Mouse (Mus musculus): ENCODE results near the gene Cd70. TPM values are rescaled to one million over a fixed set of nuclear protein-coding genes. Genes with fewer than 3 reads are reported as not detected.

The Cd70 gene
- polyA plus RNA-seq, 1 experiment from 2014 or later = 0.61 TPM

DNA sequence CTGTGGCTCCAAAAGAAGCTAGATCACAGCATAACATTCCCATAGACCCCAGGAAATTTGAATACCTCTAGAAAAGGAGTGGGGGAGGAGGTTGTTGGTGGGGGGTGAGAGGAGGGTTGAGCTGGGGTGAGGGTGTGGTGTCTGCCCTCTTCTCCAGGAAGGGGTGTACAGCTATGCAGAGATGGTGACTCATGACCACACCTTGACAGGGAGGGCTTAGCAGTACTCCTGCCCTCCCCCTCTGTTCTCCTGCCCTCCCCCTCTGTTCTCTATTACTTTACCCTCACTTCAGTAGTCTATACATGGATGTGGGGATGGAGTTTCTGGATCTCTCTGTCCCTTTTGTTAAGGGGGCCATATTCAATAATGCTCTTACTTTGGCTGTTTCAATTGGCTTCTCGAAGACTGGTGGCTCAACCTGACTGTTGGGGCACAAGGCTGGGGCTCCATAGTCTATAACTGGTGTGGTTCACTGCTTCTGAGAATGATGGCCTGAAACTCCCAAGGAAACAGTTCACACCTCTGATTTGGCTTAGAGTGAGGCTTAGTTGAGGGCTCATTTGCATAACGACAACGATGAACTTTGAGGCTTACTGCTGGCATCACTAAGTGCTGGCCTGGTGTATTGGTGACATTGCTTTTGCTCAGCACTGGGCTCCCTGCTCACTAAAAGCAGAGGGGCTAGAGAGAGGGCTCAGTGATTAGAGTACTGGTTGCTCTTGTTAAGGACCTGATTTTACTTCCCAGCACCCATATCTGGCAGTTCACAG is 23.5 kb downstream of the Cd70 start:
- Histone ChIP-seq H3K9ac (no peak overlapping the region), H3K27me3 (no peaks in the 10 kb centered on the region), H3K4me3 (no peak overlapping the region), H3K4me1 (replicated peaks) (no peaks in the 10 kb centered on the region), H3K9me3 (no peaks in the 10 kb centered on the region), H3K36me3 (no peaks in the 10 kb centered on the region), H3K27ac (no peak overlapping the region), H3K4me2 (no peak overlapping the region)
- 78% methylated on average over 3 of the region's 3 CpGs for WGBS
- no peak for ATAC-seq (ENCODE audit: low FRiP score)

DNA sequence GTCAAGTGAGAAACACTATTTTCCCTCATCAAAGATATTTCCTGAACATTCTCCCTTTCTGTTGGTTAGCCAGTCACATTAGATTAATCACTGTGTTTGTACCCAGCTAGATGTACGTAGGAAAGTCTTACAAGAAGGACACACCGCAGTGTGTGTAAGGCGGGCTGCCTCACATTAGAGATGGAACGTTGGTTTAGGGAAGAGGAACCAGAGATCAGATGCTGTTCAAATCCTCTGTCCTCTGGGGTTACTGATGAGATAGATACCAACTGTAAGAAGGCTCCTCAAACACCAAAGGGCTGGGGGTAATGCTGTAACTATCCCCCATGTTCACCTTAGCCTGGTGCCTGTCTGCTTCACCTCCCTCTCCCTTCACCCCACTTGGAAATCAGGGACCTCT is 24.8 kb downstream of the Cd70 start:
- no peak for ATAC-seq (ENCODE audit: low FRiP score)
- H3K4me1 ChIP-seq (replicated peaks) = no peaks in the 10 kb centered on the region
- no peaks in the 10 kb centered on the region for H3K9me3 ChIP-seq
- WGBS = 90% methylated on average over 4 of the region's 4 CpGs
- no peak overlapping the region for H3K9ac ChIP-seq
- no peak overlapping the region for H3K4me3 ChIP-seq
- no peaks in the 10 kb centered on the region for H3K36me3 ChIP-seq
- no peak overlapping the region for H3K27ac ChIP-seq
- H3K27me3 ChIP-seq = no peaks in the 10 kb centered on the region
- no peak overlapping the region for H3K4me2 ChIP-seq

DNA sequence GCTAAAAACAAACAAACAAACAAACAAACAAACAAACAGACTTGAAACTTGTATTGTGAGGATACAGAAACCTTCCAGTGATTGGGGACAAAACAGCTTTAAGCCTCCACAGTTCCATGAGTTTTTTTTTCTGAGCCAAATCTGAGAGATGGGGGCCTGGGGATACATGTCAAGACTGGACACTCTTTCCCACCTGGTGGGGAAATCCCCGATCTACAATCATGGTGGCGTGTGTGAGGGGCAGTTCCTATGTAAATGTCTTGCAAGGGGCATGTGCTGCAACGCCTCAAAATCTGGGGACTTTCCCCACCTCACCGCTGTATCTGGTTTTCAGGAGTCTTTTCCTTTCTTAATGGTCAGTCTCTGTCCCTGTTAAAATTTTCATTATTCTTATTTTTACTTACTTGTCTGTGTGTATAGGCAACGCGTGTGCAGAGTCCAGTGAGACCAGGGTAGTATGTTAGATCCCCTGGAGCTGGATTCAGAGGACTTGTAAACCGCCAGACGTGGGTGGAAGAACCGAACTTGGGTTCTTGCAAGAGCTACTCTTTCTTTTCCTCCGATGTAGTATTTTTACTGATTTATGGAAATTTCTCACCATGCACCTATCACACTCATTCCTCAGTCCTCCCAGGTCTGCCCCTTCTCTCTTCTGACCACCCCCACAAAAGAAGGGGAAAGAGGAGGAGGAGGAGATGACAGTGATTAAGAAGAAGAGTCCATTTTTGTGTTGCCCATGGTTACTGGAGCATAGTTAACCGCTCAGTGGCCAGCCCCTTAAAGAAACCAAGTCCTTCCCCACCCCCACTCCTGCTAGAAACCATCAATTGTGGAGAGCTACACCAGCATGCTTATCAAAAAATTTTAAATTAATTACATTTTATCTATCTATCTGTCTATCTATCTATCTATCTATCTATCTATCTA is 26.1 kb downstream of the Cd70 start:
- Histone ChIP-seq H3K36me3 (no peaks in the 10 kb centered on the region), H3K4me1 (replicated peaks) (0 out of 2 replicates have a peak, but pooled peaks cover 4% of the 10 kb centered on the region), H3K4me2 (no peak overlapping the region), H3K4me3 (no peak overlapping the region), H3K9ac (no peak overlapping the region), H3K27ac (no peak overlapping the region), H3K9me3 (no peaks in the 10 kb centered on the region), H3K27me3 (no peaks in the 10 kb centered on the region)
- WGBS = 83% methylated on average over 11 of the region's 11 CpGs
- ATAC-seq (ENCODE audit: low FRiP score) = no peak

DNA sequence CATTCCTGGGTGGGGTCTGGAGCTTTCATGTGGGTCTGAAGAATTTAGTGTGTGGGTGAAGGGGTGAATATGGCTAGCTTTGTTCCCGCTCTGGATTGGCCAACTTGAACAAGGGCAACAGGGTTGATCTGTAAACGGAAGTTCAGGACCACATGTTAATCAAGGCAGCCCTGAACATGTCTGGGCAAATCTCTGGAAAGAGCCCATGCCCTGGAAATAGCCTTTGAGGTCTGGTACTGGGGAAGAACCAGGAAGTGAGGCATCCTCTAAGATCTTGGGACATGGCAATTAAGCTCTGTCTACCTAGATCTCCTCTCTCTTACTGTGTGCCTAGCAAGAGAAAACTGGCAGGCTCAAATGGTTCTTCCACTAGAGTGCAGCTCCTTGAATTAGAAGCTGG is 27.7 kb downstream of the Cd70 start:
- no peak overlapping the region for H3K4me2 ChIP-seq
- 90% methylated on average over 2 of the region's 2 CpGs for whole genome bisulfite sequencing
- no peaks in the 10 kb centered on the region for H3K36me3 ChIP-seq
- no peak overlapping the region for H3K9ac ChIP-seq
- H3K27ac ChIP-seq = no peak overlapping the region
- no peak overlapping the region for H3K4me3 ChIP-seq
- no peaks in the 10 kb centered on the region for H3K27me3 ChIP-seq
- ATAC-seq (ENCODE audit: low FRiP score) = no peak
- no peaks in the 10 kb centered on the region for H3K9me3 ChIP-seq
- 0 out of 2 replicates have a peak, but pooled peaks cover 5% of the 10 kb centered on the region for H3K4me1 ChIP-seq (replicated peaks)

DNA sequence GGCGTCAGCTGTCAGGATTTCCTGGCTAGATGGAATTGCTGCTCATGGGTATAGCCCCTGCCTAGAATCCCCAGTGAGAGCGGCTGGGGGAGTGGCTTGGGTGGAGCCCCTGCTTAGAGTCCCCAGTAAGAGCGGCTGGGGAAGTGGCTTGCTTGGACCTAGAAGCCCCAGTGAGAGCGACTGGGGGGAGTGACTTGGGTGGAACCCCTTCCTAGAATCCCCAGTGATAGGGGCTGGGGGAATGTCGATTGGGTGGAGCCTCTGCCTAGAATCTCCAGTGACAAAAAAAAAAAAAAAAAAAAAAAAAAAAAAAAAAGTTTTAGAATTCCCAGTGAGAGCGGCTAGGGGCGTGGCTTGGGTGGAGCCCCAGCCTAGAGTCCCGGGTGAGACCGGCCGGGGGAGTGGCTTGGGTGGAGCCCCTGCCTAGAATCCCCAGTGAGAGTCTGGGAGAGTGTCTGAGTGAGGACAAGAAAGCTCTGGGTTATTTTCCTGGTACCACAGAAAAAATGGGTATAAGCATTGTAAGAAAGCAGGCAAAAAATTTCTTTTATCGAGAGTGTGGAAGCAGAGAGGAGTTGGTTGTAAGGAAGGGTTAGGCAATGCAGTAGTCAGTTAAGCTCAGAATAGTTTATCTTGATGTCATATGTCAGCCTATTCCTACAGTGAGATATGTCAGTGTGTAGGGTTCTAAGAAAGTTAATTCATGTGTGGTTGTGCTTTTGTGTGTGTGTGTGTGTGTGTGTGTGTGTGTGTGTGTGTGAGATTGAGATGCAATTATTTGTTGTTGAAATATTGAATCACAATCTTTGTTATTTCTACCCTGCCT is 30.8 kb downstream of the Cd70 start:
- 1% methylated on average over 11 of the region's 11 CpGs for WGBS
- Histone ChIP-seq H3K4me1 (replicated peaks) (0 out of 2 replicates have a peak, but pooled peaks cover 5% of the 10 kb centered on the region), H3K36me3 (no peaks in the 10 kb centered on the region), H3K27me3 (no peaks in the 10 kb centered on the region), H3K27ac (no peak overlapping the region), H3K9ac (no peak overlapping the region), H3K4me2 (no peak overlapping the region), H3K9me3 (no peaks in the 10 kb centered on the region), H3K4me3 (no peak overlapping the region)
- ATAC-seq (ENCODE audit: low FRiP score) = no peak

DNA sequence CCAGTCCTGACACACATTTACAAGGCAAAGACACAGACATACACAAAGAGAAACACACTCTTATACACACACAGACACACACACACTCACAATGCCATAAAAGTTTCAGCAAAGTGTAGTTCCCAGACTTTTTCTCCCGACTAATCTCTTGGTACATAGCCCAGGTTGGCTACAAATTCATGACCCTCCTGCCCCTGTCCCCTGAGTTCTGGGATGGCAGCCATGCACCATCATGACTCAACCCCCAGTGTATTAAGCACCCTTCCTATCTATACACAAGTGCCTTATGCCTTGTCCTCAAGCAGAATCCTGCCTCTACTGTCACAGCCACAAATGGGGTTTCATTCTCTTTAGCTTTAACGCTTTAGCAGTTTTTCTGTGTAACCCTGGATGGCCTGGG is 32.8 kb downstream of the Cd70 start:
- no peak overlapping the region for H3K27ac ChIP-seq
- no peaks in the 10 kb centered on the region for H3K27me3 ChIP-seq
- H3K36me3 ChIP-seq = no peaks in the 10 kb centered on the region
- no peak overlapping the region for H3K4me3 ChIP-seq
- no peak overlapping the region for H3K9ac ChIP-seq
- H3K4me1 ChIP-seq (replicated peaks) = 0 out of 2 replicates have a peak, but pooled peaks cover 5% of the 10 kb centered on the region
- WGBS = 83% methylated on average over 2 of the region's 2 CpGs
- H3K9me3 ChIP-seq = no peaks in the 10 kb centered on the region
- no peak overlapping the region for H3K4me2 ChIP-seq
- ATAC-seq (ENCODE audit: low FRiP score) = no peak

DNA sequence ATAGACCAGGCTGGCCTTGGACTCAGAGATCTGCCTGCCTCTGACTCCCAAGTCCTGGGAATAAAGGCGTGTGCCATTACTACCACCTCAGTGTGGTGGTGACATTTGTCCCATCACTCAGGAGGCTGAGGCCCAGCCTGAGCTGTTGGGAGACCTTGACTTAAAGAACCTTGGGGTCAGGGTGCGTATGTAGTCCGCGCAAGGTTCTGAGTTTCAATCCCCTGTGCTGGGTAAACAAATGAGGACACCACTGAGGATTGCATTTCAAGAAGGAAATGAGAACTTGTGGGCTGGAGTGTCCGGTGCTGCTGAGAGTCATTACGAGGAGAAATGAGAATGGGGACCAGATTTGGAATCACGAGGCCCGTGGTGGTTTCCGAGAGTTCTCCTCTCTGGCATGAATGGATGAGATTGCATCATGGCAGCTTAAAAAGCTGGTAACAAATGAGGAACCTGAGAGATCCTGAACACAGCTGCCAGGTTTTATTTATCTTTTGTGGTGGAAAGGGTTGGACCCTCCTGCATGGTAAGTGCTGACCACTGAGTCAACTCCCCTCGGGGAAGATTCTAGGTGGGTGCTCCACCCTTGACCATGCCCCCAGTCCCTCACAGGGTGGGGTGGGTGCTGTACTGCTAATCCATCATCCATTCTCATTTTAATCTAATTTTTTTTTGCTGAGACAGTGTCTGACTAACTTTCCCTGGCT is 36.7 kb downstream of the Cd70 start:
- Histone ChIP-seq H3K4me1 (replicated peaks) (no peaks in the 10 kb centered on the region), H3K27ac (no peak overlapping the region), H3K36me3 (no peaks in the 10 kb centered on the region), H3K4me2 (no peak overlapping the region), H3K27me3 (no peaks in the 10 kb centered on the region), H3K9ac (no peak overlapping the region), H3K4me3 (no peak overlapping the region), H3K9me3 (no peaks in the 10 kb centered on the region)
- no peak for ATAC-seq (ENCODE audit: low FRiP score)
- 89% methylated on average over 10 of the region's 10 CpGs for WGBS

DNA sequence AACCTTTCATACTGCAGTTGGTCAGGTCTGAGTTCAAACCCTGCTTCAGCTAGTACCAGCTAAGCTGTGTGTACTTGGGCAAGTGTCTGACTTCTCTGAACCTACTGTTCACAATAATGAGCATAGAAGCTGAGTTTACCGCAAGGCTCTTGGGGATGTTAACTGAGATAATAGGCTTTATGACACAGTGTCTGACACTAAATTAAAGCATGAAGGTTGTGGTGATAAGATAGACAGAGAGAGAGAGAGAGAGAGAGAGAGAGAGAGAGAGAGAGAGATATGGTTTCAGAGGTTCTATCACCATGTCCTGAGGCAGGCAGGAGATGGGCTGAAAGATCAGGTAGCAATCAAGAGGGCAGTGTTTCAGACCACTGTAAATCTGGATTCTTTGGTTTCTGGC is 39.6 kb downstream of the Cd70 start:
- no peak overlapping the region for H3K27ac ChIP-seq
- no peak overlapping the region for H3K4me3 ChIP-seq
- no peak overlapping the region for H3K9ac ChIP-seq
- peaks cover 16% of the 10 kb centered on the region; the same call in 1 of the 2 replicates for H3K4me1 ChIP-seq (replicated peaks)
- H3K27me3 ChIP-seq = no peaks in the 10 kb centered on the region
- no peak for ATAC-seq (ENCODE audit: low FRiP score)
- 92% methylated on average over 1 of the region's 1 CpGs for WGBS
- H3K4me2 ChIP-seq = no peak overlapping the region
- no peaks in the 10 kb centered on the region for H3K9me3 ChIP-seq
- H3K36me3 ChIP-seq = no peaks in the 10 kb centered on the region

DNA sequence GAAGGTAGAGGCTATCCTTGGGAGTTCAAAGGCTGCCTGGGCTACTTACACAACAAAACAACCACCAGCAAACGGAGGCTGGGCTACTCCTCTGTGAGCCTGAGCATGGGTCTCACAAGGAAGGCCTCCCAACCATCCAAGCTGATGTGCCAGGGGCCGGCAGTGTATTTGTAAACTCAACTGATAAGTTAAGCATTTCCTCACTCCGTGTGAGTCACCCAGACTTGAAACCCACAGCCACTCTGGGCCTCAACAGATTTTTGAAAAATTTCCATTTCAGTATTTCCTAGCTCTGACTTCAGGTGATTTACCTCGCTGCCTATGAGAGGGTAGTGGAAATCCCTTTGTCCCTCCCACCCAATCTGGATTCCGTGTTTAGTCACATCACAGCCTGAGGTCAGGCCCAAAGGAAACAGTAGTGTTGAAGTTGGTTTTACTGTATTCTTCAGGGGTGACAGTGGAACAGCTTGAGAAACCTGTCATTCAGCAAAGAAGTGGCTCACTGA is 40.9 kb downstream of the Cd70 start:
- ATAC-seq (ENCODE audit: low FRiP score) = no peak
- no peak overlapping the region for H3K27ac ChIP-seq
- H3K4me3 ChIP-seq = no peak overlapping the region
- H3K9ac ChIP-seq = no peak overlapping the region
- H3K4me2 ChIP-seq = no peak overlapping the region
- no peaks in the 10 kb centered on the region for H3K9me3 ChIP-seq
- 59% methylated on average over 5 of the region's 5 CpGs for WGBS
- peaks cover 24% of the 10 kb centered on the region for H3K4me1 ChIP-seq (replicated peaks)
- H3K36me3 ChIP-seq = no peaks in the 10 kb centered on the region
- H3K27me3 ChIP-seq = no peaks in the 10 kb centered on the region

DNA sequence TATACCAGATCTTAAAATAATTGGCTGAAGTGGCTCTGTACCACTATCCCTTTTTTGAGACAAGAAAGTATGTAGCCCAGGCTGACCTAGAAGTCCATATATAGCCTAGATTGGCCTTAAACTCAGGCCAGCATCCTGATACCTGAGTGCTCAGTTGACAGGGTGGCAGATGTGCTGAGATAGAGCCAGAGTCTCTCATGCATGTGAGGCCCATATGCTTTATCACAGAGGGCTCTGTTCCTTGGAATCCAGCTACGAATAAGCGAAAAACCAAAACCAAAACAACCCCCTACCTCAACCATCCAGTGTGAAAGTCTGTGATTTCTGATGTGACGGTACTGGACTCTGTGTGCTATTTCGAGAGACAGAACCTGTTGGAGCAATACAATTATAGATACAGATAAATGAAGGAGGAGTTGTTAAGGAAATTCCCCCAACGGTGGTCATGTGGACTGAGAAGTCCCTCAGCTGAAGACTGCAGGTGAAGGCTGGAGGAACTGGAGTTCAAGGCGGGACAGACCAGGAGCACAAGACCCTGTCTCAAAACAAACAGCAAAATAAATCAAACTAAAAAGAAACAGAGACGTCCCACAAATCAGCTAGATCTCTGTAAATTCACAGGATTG is 41.4 kb downstream of the Cd70 start:
- Histone ChIP-seq H3K9me3 (no peaks in the 10 kb centered on the region), H3K4me3 (no peak overlapping the region), H3K27ac (no peak overlapping the region), H3K36me3 (no peaks in the 10 kb centered on the region), H3K27me3 (no peaks in the 10 kb centered on the region), H3K4me2 (no peak overlapping the region), H3K4me1 (replicated peaks) (peaks cover 24% of the 10 kb centered on the region), H3K9ac (no peak overlapping the region)
- WGBS = 89% methylated on average over 7 of the region's 7 CpGs
- ATAC-seq (ENCODE audit: low FRiP score) = no peak

DNA sequence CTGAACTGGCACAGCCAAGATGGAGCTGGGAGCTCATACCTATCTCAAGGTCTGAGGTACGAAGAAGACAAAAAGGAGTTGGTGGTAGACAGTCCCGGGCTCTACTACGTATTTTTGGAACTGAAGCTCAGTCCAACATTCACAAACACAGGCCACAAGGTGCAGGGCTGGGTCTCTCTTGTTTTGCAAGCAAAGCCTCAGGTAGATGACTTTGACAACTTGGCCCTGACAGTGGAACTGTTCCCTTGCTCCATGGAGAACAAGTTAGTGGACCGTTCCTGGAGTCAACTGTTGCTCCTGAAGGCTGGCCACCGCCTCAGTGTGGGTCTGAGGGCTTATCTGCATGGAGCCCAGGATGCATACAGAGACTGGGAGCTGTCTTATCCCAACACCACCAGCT is 42.5 kb downstream of the Cd70 start:
- Histone ChIP-seq H3K27ac (no peak overlapping the region), H3K9me3 (no peaks in the 10 kb centered on the region), H3K9ac (no peak overlapping the region), H3K36me3 (no peaks in the 10 kb centered on the region), H3K4me2 (no peak overlapping the region), H3K4me1 (replicated peaks) (peaks cover 24% of the 10 kb centered on the region), H3K4me3 (no peak overlapping the region), H3K27me3 (no peaks in the 10 kb centered on the region)
- no peak for ATAC-seq (ENCODE audit: low FRiP score)
- 91% methylated on average over 5 of the region's 5 CpGs for WGBS

Data from hindbrain, embryonic 13.5 days (tissue).